Mouse (Mus musculus): ENCODE measurements at regions not wholly inside any gene's neighbourhood (a gene's known extent, or its start where the extent isn't known, plus 50 kb on each side); places are given as distances from the start of the nearest gene placed in this dataset.

- TF ChIP-seq CTCF (IDR thresholded peaks at IDR 0.05; ENCODE audit: extremely low read depth, insufficient read depth, insufficient read length, insufficient replicate concordance) (no peak), POLR2A (IDR thresholded peaks at IDR 0.05; ENCODE audit: low read depth, low read length) (no peak)
Observed at GRCm38 (mm10) chr15:19783883-19784282, 665.2 kb upstream of the Cdh12 start.
